Mouse (Mus musculus) embryonic facial prominence, embryonic 10.5 days (tissue): ENCODE data around the gene Hoxb4. TPM values are rescaled to one million over a fixed set of nuclear protein-coding genes. Genes with fewer than 3 reads are reported as not detected.

ENCODE experiments used
- DNase-seq: peaks from one replicate; pipeline ENCODE4 v3.0.0-alpha.2; 2017; ENCODE audit warnings: low spot score
- H3K27ac ChIP-seq: fragments of 300-500 bp; sonication (generic); replicated peaks from 2 replicates; pipeline ENCODE4 v1.5.1; 2016; ENCODE audit warnings: mild to moderate bottlenecking
- H3K27me3 ChIP-seq: fragments of 300-500 bp; sonication (generic); replicated peaks from 2 replicates; pipeline ENCODE4 v1.6.1; 2016; ENCODE audit warnings: low read depth, mild to moderate bottlenecking; ENCODE audit not compliant: poor library complexity, severe bottlenecking
- H3K36me3 ChIP-seq: fragments of 300-500 bp; sonication (generic); replicated peaks from 2 replicates; pipeline ENCODE4 v1.6.1; 2016; ENCODE audit warnings: mild to moderate bottlenecking, moderate library complexity
- H3K4me1 ChIP-seq: fragments of 300-500 bp; sonication (generic); 2 replicates; pipeline ENCODE4 v1.6.1; 2016
- H3K4me3 ChIP-seq: fragments of 300-500 bp; sonication (generic); 2 replicates; pipeline ENCODE4 v1.5.1; 2016; ENCODE audit warnings: mild to moderate bottlenecking, moderate library complexity
- H3K9me3 ChIP-seq: fragments of 300-500 bp; sonication (generic); 2 replicates; pipeline ENCODE4 v1.6.1; 2016; ENCODE audit warnings: mild to moderate bottlenecking
- WGBS: fragments of 180-500 bp; shearing (Covaris S2); methylation state at CpG from one replicate; pipeline ENCODE4 v1.1.7; 2016; 5-methylcytosine and 5-hydroxymethylcytosine counted together
- polyA plus RNA-seq: library from polyadenylated mRNA; unstranded; fragments of >200 nt; fragmentation: Nextera tagmentation; extraction: Ambion mirVana; gene quantifications from 2 replicates; pipeline ENCODE4 v1.2.1, GENCODE M21; 2016

Gene Hoxb4
- polyA plus RNA-seq, 1 experiment from 2014 or later = 0.09 TPM

- Histone ChIP-seq H3K27me3 (peaks cover 100% of the 10 kb centered on the region), H3K36me3 (no peaks in the 10 kb centered on the region), H3K27ac (no peak overlapping the region), H3K4me1 (peaks cover 18% of the 10 kb centered on the region), H3K9me3 (no peaks in the 10 kb centered on the region), H3K4me3 (no peak overlapping the region)
- DNase-seq = no peak
- WGBS = 4% methylated on average over 5 of the region's 5 CpGs
Measured at GRCm38 (mm10) chr11:96315344-96315681, 2.8 kb upstream of the Hoxb4 start.

- DNase-seq = no peak
Measured at GRCm38 (mm10) chr11:96316696-96317607, 1.1 kb upstream of the Hoxb4 start.

GRCm38 (mm10) chr11:96318368-96319070 is 452 bp downstream of the Hoxb4 start:
- H3K4me1 ChIP-seq = peaks cover 11% of the 10 kb centered on the region
- H3K4me3 ChIP-seq = peak overlapping the region; percentile 54
- H3K9me3 ChIP-seq = no peaks in the 10 kb centered on the region
- peaks cover 100% of the 10 kb centered on the region for H3K27me3 ChIP-seq
- H3K36me3 ChIP-seq = no peaks in the 10 kb centered on the region
- DNase-seq = peak; percentile 77
- H3K27ac ChIP-seq = no peak overlapping the region; the same call in 1 of the 2 replicates
- WGBS = under 1% methylated on average over 44 of the region's 45 CpGs

More at GRCm38 (mm10) chr11:96316696-96317607, 1.1 kb upstream of the Hoxb4 start:
- H3K4me3 ChIP-seq = no peak overlapping the region
- H3K4me1 ChIP-seq = peaks cover 14% of the 10 kb centered on the region
- no peak overlapping the region for H3K27ac ChIP-seq
- H3K27me3 ChIP-seq = peaks cover 100% of the 10 kb centered on the region
- WGBS = 6% methylated on average over 18 of the region's 18 CpGs
- H3K36me3 ChIP-seq = no peaks in the 10 kb centered on the region
- H3K9me3 ChIP-seq = no peaks in the 10 kb centered on the region

GRCm38 (mm10) chr11:96319071-96319902 is 1.2 kb downstream of the Hoxb4 start:
- no peak for DNase-seq
- Histone ChIP-seq H3K4me1 (peaks cover 11% of the 10 kb centered on the region), H3K27me3 (peaks cover 100% of the 10 kb centered on the region), H3K4me3 (peak overlapping the region; percentile 54), H3K27ac (no peak overlapping the region; the same call in 1 of the 2 replicates), H3K9me3 (no peaks in the 10 kb centered on the region), H3K36me3 (no peaks in the 10 kb centered on the region)
- WGBS = under 1% methylated on average over 34 of the region's 34 CpGs

GRCm38 (mm10) chr11:96319910-96320309 is 1.8 kb downstream of the Hoxb4 start:
- Histone ChIP-seq H3K4me3 (peak overlapping the region; percentile 54; the same call in 1 of the 2 replicates), H3K36me3 (no peaks in the 10 kb centered on the region), H3K27me3 (peaks cover 100% of the 10 kb centered on the region), H3K9me3 (no peaks in the 10 kb centered on the region), H3K27ac (no peak overlapping the region), H3K4me1 (peaks cover 11% of the 10 kb centered on the region)
- under 1% methylated on average over 29 of the region's 29 CpGs for WGBS
- no peak for DNase-seq

GRCm38 (mm10) chr11:96320688-96321087 is 2.6 kb downstream of the Hoxb4 start:
- DNase-seq = no peak
- Histone ChIP-seq H3K9me3 (no peaks in the 10 kb centered on the region), H3K4me3 (no peak overlapping the region), H3K36me3 (no peaks in the 10 kb centered on the region), H3K27me3 (peaks cover 100% of the 10 kb centered on the region), H3K27ac (no peak overlapping the region), H3K4me1 (peaks cover 11% of the 10 kb centered on the region)
- 2% methylated on average over 17 of the region's 17 CpGs for WGBS

- 5% methylated on average over 5 of the region's 5 CpGs for WGBS
- Histone ChIP-seq H3K4me3 (no peak overlapping the region), H3K4me1 (peaks cover 11% of the 10 kb centered on the region), H3K36me3 (no peaks in the 10 kb centered on the region), H3K9me3 (no peaks in the 10 kb centered on the region), H3K27ac (no peak overlapping the region), H3K27me3 (peaks cover 100% of the 10 kb centered on the region)
- DNase-seq = no peak
Measured at GRCm38 (mm10) chr11:96321846-96322245, 3.8 kb downstream of the Hoxb4 start.

- DNase-seq = no peak
- no peak overlapping the region for H3K27ac ChIP-seq
- 2% methylated on average over 6 of the region's 6 CpGs for WGBS
Measured at GRCm38 (mm10) chr11:96322738-96323137, 4.7 kb downstream of the Hoxb4 start.

GRCm38 (mm10) chr11:96323154-96323553 is 5.1 kb downstream of the Hoxb4 start, which contains the start of gene Hoxb3:
Gene Hoxb3, plus strand, starts transcription at chr11:96323326.
- Histone ChIP-seq H3K36me3 (no peaks in the 10 kb centered on the region), H3K27me3 (peaks cover 100% of the 10 kb centered on the region), H3K4me3 (0 out of 2 replicates have a peak within 1 kb of the TSS, but pooled peaks have one; percentile 11), H3K4me1 (peaks cover 8% of the 10 kb centered on the region), H3K9me3 (no peaks in the 10 kb centered on the region), H3K27ac (no peak within 1 kb of the TSS)
- WGBS = 3% methylated on average over 10 of the region's 10 CpGs
- no peak for DNase-seq

More at GRCm38 (mm10) chr11:96322738-96323137, 4.7 kb downstream of the Hoxb4 start:
- H3K4me3 ChIP-seq = no peak overlapping the region
- H3K27me3 ChIP-seq = peaks cover 100% of the 10 kb centered on the region
- H3K4me1 ChIP-seq = peaks cover 11% of the 10 kb centered on the region
- H3K9me3 ChIP-seq = no peaks in the 10 kb centered on the region
- H3K36me3 ChIP-seq = no peaks in the 10 kb centered on the region

- DNase-seq = no peak
- Histone ChIP-seq H3K4me3 (0 out of 2 replicates have a peak overlapping the region, but pooled peaks have one; percentile 11), H3K36me3 (no peaks in the 10 kb centered on the region), H3K27me3 (peaks cover 100% of the 10 kb centered on the region), H3K4me1 (peaks cover under 1% of the 10 kb centered on the region; the same call in 1 of the 2 replicates), H3K9me3 (no peaks in the 10 kb centered on the region), H3K27ac (no peak overlapping the region)
- under 1% methylated on average over 5 of the region's 5 CpGs for WGBS
Measured at GRCm38 (mm10) chr11:96324125-96324524, 6.1 kb downstream of the Hoxb4 start.

- Histone ChIP-seq H3K27ac (no peak overlapping the region), H3K27me3 (peaks cover 100% of the 10 kb centered on the region), H3K9me3 (no peaks in the 10 kb centered on the region), H3K36me3 (no peaks in the 10 kb centered on the region), H3K4me3 (peak overlapping the region; percentile 11; the same call in 1 of the 2 replicates), H3K4me1 (no peaks in the 10 kb centered on the region)
- WGBS = 2% methylated on average over 8 of the region's 8 CpGs
- DNase-seq = no peak
Measured at GRCm38 (mm10) chr11:96324965-96325364, 6.9 kb downstream of the Hoxb4 start.

- Histone ChIP-seq H3K4me1 (no peaks in the 10 kb centered on the region), H3K4me3 (peak overlapping the region; percentile 32; the same call in 1 of the 2 replicates), H3K36me3 (no peaks in the 10 kb centered on the region), H3K9me3 (no peaks in the 10 kb centered on the region), H3K27ac (no peak overlapping the region), H3K27me3 (peaks cover 100% of the 10 kb centered on the region)
- WGBS = under 1% methylated on average over 22 of the region's 22 CpGs
- DNase-seq = no peak
Measured at GRCm38 (mm10) chr11:96325747-96326212, 7.7 kb downstream of the Hoxb4 start.
